Mouse (Mus musculus): ENCODE data around the gene Pard3. TPM values are rescaled to one million over a fixed set of nuclear protein-coding genes. Genes with fewer than 3 reads are reported as not detected.

Gene Pard3
- polyA plus RNA-seq, 1 experiment from 2014 or later: 21.0 TPM

DNA sequence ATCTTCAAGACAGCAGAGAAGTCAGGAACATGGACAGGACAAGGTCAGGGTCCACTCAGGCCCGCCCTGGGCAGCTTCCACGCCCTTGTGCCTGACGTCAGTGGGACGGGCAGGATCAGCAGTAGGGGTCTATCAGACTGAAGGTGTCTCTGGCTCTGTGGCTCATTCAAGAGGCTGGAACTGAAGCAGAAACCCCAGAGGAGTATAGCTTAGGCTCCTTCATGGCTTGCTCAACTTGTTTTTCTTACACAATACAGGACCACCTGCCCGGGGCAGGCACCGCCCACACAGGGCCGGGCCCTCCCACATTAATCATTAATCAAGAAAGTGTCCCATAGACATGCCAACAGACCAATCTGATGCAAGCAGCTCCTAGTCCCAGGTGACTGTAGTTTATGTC, 12.8 kb downstream of the Pard3 start:
- ATAC-seq (ENCODE audit: insufficient read depth, low FRiP score): peak; percentile 86
- H3K4me2 ChIP-seq (ENCODE audit: low read depth, low read length): peak overlapping the region; percentile 34
- WGBS: 61% methylated on average over 7 of the region's 7 CpGs
- no peaks in the 10 kb centered on the region for H3K27me3 ChIP-seq (ENCODE audit: control insufficient read depth, insufficient read depth, low read length)
- no peaks in the 10 kb centered on the region for H3K9me3 ChIP-seq (replicated peaks; ENCODE audit: control insufficient read depth, low read length)
- H3K27ac ChIP-seq (ENCODE audit: low read length): peak overlapping the region; percentile 78
- no peak overlapping the region; the same call in 1 of the 2 replicates for H3K9ac ChIP-seq (ENCODE audit: low read length)
- H3K36me3 ChIP-seq (ENCODE audit: control insufficient read depth, insufficient read depth, low read length): no peaks in the 10 kb centered on the region
- H3K4me3 ChIP-seq (replicated peaks; ENCODE audit: low read length): peak overlapping the region; percentile 33
- peaks cover 51% of the 10 kb centered on the region for H3K4me1 ChIP-seq (ENCODE audit: control insufficient read depth, insufficient read depth, low read length)

GRCm38 (mm10) chr8:127079244-127079805, 15.6 kb downstream of the Pard3 start:
- H3K4me1 ChIP-seq (ENCODE audit: control insufficient read depth, insufficient read depth, low read length): peaks cover 48% of the 10 kb centered on the region
- 37% methylated on average over 5 of the region's 5 CpGs for WGBS
- H3K36me3 ChIP-seq (ENCODE audit: control insufficient read depth, insufficient read depth, low read length): no peaks in the 10 kb centered on the region
- no peak overlapping the region for H3K27ac ChIP-seq (ENCODE audit: low read length)
- H3K4me3 ChIP-seq (replicated peaks; ENCODE audit: low read length): no peak overlapping the region
- peak; percentile 16; the same call in 1 of the 2 replicates for ATAC-seq (ENCODE audit: insufficient read depth, low FRiP score)
- H3K9ac ChIP-seq (ENCODE audit: low read length): no peak overlapping the region
- no peaks in the 10 kb centered on the region for H3K9me3 ChIP-seq (replicated peaks; ENCODE audit: control insufficient read depth, low read length)
- no peaks in the 10 kb centered on the region for H3K27me3 ChIP-seq (ENCODE audit: control insufficient read depth, insufficient read depth, low read length)
- no peak overlapping the region for H3K4me2 ChIP-seq (ENCODE audit: low read depth, low read length)

- H3K4me3 ChIP-seq (replicated peaks; ENCODE audit: low read length): no peak overlapping the region
- no peak overlapping the region for H3K9ac ChIP-seq (ENCODE audit: low read length)
- H3K4me1 ChIP-seq (ENCODE audit: control insufficient read depth, insufficient read depth, low read length): peaks cover 41% of the 10 kb centered on the region
- no peaks in the 10 kb centered on the region for H3K9me3 ChIP-seq (replicated peaks; ENCODE audit: control insufficient read depth, low read length)
- no peaks in the 10 kb centered on the region for H3K27me3 ChIP-seq (ENCODE audit: control insufficient read depth, insufficient read depth, low read length)
- no peaks in the 10 kb centered on the region for H3K36me3 ChIP-seq (ENCODE audit: control insufficient read depth, insufficient read depth, low read length)
- H3K27ac ChIP-seq (ENCODE audit: low read length): no peak overlapping the region
- WGBS: 69% methylated on average over 3 of the region's 3 CpGs
- ATAC-seq (ENCODE audit: insufficient read depth, low FRiP score): no peak
- no peak overlapping the region for H3K4me2 ChIP-seq (ENCODE audit: low read depth, low read length)
These were observed 17.6 kb downstream of the Pard3 start for GRCm38 (mm10) chr8:127081297-127081696.

DNA sequence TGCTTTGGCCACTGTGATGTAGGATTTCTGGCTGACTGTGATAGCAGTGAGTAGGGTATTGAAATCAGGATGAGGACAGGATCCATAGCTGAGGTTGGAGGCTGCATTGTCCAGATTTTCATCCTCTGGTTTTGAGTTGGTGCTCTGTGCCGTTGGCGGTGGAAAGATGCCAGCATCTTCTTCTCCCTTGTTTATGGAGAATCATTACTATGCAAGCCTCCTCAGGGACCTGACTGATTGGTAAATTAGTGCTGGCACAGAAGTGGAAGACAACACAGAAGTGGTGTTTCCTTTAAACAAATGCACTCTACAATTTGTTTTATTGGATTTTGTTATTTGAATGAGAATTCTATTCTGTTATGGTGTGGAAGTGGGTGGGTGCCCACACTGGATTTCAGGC, 18.8 kb downstream of the Pard3 start:
- WGBS: 75% methylated on average over 2 of the region's 2 CpGs
- H3K27me3 ChIP-seq (ENCODE audit: control insufficient read depth, insufficient read depth, low read length): no peaks in the 10 kb centered on the region
- H3K9ac ChIP-seq (ENCODE audit: low read length): no peak overlapping the region
- ATAC-seq (ENCODE audit: insufficient read depth, low FRiP score): no peak
- H3K27ac ChIP-seq (ENCODE audit: low read length): no peak overlapping the region
- no peaks in the 10 kb centered on the region for H3K9me3 ChIP-seq (replicated peaks; ENCODE audit: control insufficient read depth, low read length)
- H3K4me3 ChIP-seq (replicated peaks; ENCODE audit: low read length): no peak overlapping the region
- peaks cover 33% of the 10 kb centered on the region for H3K4me1 ChIP-seq (ENCODE audit: control insufficient read depth, insufficient read depth, low read length)
- H3K36me3 ChIP-seq (ENCODE audit: control insufficient read depth, insufficient read depth, low read length): no peaks in the 10 kb centered on the region
- no peak overlapping the region for H3K4me2 ChIP-seq (ENCODE audit: low read depth, low read length)

- Histone ChIP-seq H3K4me1 (ENCODE audit: control insufficient read depth, insufficient read depth, low read length) (peaks cover 29% of the 10 kb centered on the region), H3K27me3 (ENCODE audit: control insufficient read depth, insufficient read depth, low read length) (no peaks in the 10 kb centered on the region), H3K36me3 (ENCODE audit: control insufficient read depth, insufficient read depth, low read length) (no peaks in the 10 kb centered on the region), H3K4me2 (ENCODE audit: low read depth, low read length) (no peak overlapping the region), H3K9me3 (replicated peaks; ENCODE audit: control insufficient read depth, low read length) (no peaks in the 10 kb centered on the region), H3K27ac (ENCODE audit: low read length) (no peak overlapping the region), H3K4me3 (replicated peaks; ENCODE audit: low read length) (no peak overlapping the region), H3K9ac (ENCODE audit: low read length) (no peak overlapping the region)
- 57% methylated on average over 6 of the region's 6 CpGs for WGBS
- ATAC-seq (ENCODE audit: insufficient read depth, low FRiP score): no peak
These were observed 20.9 kb downstream of the Pard3 start for GRCm38 (mm10) chr8:127084565-127084964.

DNA sequence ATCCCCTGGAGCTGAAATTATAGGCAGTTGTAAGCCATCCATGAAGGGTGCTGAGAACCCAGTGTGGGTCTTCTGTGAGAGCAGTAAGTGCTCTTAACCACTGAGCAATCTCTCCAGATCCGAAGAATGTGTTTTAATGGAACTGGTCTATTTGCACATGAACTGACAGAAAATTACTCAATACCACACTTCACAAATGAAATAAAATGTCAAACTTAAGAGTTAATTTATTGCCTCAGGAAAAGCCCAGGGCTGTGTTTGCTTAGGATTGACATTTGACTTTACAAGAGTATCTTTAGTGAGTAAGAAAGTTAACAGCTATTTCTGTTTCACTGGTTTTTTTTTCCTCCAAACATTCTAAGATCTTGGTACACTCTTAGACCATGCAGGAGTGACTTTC, 23.7 kb downstream of the Pard3 start:
- no peaks in the 10 kb centered on the region for H3K27me3 ChIP-seq (ENCODE audit: control insufficient read depth, insufficient read depth, low read length)
- no peak overlapping the region for H3K9ac ChIP-seq (ENCODE audit: low read length)
- ATAC-seq (ENCODE audit: insufficient read depth, low FRiP score): no peak
- H3K4me1 ChIP-seq (ENCODE audit: control insufficient read depth, insufficient read depth, low read length): peaks cover 44% of the 10 kb centered on the region
- no peaks in the 10 kb centered on the region for H3K9me3 ChIP-seq (replicated peaks; ENCODE audit: control insufficient read depth, low read length)
- peak overlapping the region; percentile 4; the same call in 1 of the 2 replicates for H3K27ac ChIP-seq (ENCODE audit: low read length)
- 35% methylated on average over 1 of the region's 1 CpGs for WGBS
- no peak overlapping the region for H3K4me3 ChIP-seq (replicated peaks; ENCODE audit: low read length)
- H3K4me2 ChIP-seq (ENCODE audit: low read depth, low read length): no peak overlapping the region
- H3K36me3 ChIP-seq (ENCODE audit: control insufficient read depth, insufficient read depth, low read length): no peaks in the 10 kb centered on the region

- ATAC-seq (ENCODE audit: insufficient read depth, low FRiP score): no peak
- H3K9ac ChIP-seq (ENCODE audit: low read length): no peak overlapping the region
- H3K36me3 ChIP-seq (ENCODE audit: control insufficient read depth, insufficient read depth, low read length): no peaks in the 10 kb centered on the region
- H3K4me1 ChIP-seq (ENCODE audit: control insufficient read depth, insufficient read depth, low read length): peaks cover 52% of the 10 kb centered on the region
- no peaks in the 10 kb centered on the region for H3K9me3 ChIP-seq (replicated peaks; ENCODE audit: control insufficient read depth, low read length)
- no peak overlapping the region for H3K4me3 ChIP-seq (replicated peaks; ENCODE audit: low read length)
- WGBS: 11% methylated on average over 9 of the region's 9 CpGs
- H3K4me2 ChIP-seq (ENCODE audit: low read depth, low read length): no peak overlapping the region
- H3K27ac ChIP-seq (ENCODE audit: low read length): no peak overlapping the region
- no peaks in the 10 kb centered on the region for H3K27me3 ChIP-seq (ENCODE audit: control insufficient read depth, insufficient read depth, low read length)
These were observed 24.7 kb downstream of the Pard3 start for GRCm38 (mm10) chr8:127088372-127088771.

- H3K36me3 ChIP-seq (ENCODE audit: control insufficient read depth, insufficient read depth, low read length): no peaks in the 10 kb centered on the region
- 42% methylated on average over 8 of the region's 8 CpGs for WGBS
- H3K4me3 ChIP-seq (replicated peaks; ENCODE audit: low read length): no peak overlapping the region
- H3K9me3 ChIP-seq (replicated peaks; ENCODE audit: control insufficient read depth, low read length): no peaks in the 10 kb centered on the region
- peaks cover 55% of the 10 kb centered on the region for H3K4me1 ChIP-seq (ENCODE audit: control insufficient read depth, insufficient read depth, low read length)
- H3K9ac ChIP-seq (ENCODE audit: low read length): no peak overlapping the region
- no peak overlapping the region for H3K27ac ChIP-seq (ENCODE audit: low read length)
- H3K4me2 ChIP-seq (ENCODE audit: low read depth, low read length): no peak overlapping the region
- H3K27me3 ChIP-seq (ENCODE audit: control insufficient read depth, insufficient read depth, low read length): no peaks in the 10 kb centered on the region
- no peak for ATAC-seq (ENCODE audit: insufficient read depth, low FRiP score)
These were observed 25.3 kb downstream of the Pard3 start for GRCm38 (mm10) chr8:127089021-127089420.

- no peak overlapping the region for H3K9ac ChIP-seq (ENCODE audit: low read length)
- WGBS: 72% methylated on average over 4 of the region's 4 CpGs
- peaks cover 50% of the 10 kb centered on the region for H3K4me1 ChIP-seq (ENCODE audit: control insufficient read depth, insufficient read depth, low read length)
- H3K27me3 ChIP-seq (ENCODE audit: control insufficient read depth, insufficient read depth, low read length): no peaks in the 10 kb centered on the region
- no peaks in the 10 kb centered on the region for H3K36me3 ChIP-seq (ENCODE audit: control insufficient read depth, insufficient read depth, low read length)
- no peak overlapping the region for H3K4me2 ChIP-seq (ENCODE audit: low read depth, low read length)
- H3K4me3 ChIP-seq (replicated peaks; ENCODE audit: low read length): no peak overlapping the region
- H3K9me3 ChIP-seq (replicated peaks; ENCODE audit: control insufficient read depth, low read length): no peaks in the 10 kb centered on the region
- ATAC-seq (ENCODE audit: insufficient read depth, low FRiP score): no peak
- no peak overlapping the region for H3K27ac ChIP-seq (ENCODE audit: low read length)
These were observed 26.7 kb downstream of the Pard3 start for GRCm38 (mm10) chr8:127090435-127090834.
